Mouse (Mus musculus) right cerebral cortex, postnatal 10 days (tissue): ENCODE data around the gene Zfp326.
"Not testable (repeated sequence)": the region's sequence is repeated elsewhere in the genome, so short reads cannot be mapped to it uniquely, and the experiment has no call there.

ENCODE experiments used
- DNase-seq, 2 experiments: peaks; one replicate each; pipeline ENCODE4 v3.0.0; 2021; ENCODE audit warnings: low spot score in 2 of 2

Gene Zfp326

GRCm38 (mm10) chr5:105876068-105876924, at the start of gene Zfp326:
Gene Zfp326 (plus strand): TSS chr5:105876565.
- peak; percentile 91 to 93 for DNase-seq

GRCm38 (mm10) chr5:105826916-105827510, 49.4 kb upstream of the Zfp326 start:
- no peak for DNase-seq

- DNase-seq: no peak
Observed at GRCm38 (mm10) chr5:105828050-105828449, 48.3 kb upstream of the Zfp326 start.

- DNase-seq: no peak
Observed at GRCm38 (mm10) chr5:105829008-105829586, 47.3 kb upstream of the Zfp326 start.

- DNase-seq: no peak
Observed at GRCm38 (mm10) chr5:105832140-105832539, 44.2 kb upstream of the Zfp326 start.

- no peak for DNase-seq
Observed at GRCm38 (mm10) chr5:105833923-105834322, 42.4 kb upstream of the Zfp326 start.

GRCm38 (mm10) chr5:105836006-105836405, 40.4 kb upstream of the Zfp326 start:
- no peak for DNase-seq

GRCm38 (mm10) chr5:105839740-105840310, 36.5 kb upstream of the Zfp326 start:
- no peak for DNase-seq

- DNase-seq: no peak
Observed at GRCm38 (mm10) chr5:105844044-105844753, 32.2 kb upstream of the Zfp326 start.

- no peak for DNase-seq
Observed at GRCm38 (mm10) chr5:105845041-105845440, 31.3 kb upstream of the Zfp326 start.

GRCm38 (mm10) chr5:105847726-105848125, 28.6 kb upstream of the Zfp326 start:
- no peak for DNase-seq

GRCm38 (mm10) chr5:105849222-105849621, 27.1 kb upstream of the Zfp326 start:
- DNase-seq: no peak

- DNase-seq: no peak
Observed at GRCm38 (mm10) chr5:105849643-105850042, 26.7 kb upstream of the Zfp326 start.

- DNase-seq: no peak
Observed at GRCm38 (mm10) chr5:105853271-105853670, 23.1 kb upstream of the Zfp326 start.

- no peak for DNase-seq
Observed at GRCm38 (mm10) chr5:105857486-105857885, 18.9 kb upstream of the Zfp326 start.

- no peak for DNase-seq
Observed at GRCm38 (mm10) chr5:105858754-105859694, 17.3 kb upstream of the Zfp326 start.

- no peak for DNase-seq
Observed at GRCm38 (mm10) chr5:105859716-105860460, 16.5 kb upstream of the Zfp326 start.

- no peak for DNase-seq
Observed at GRCm38 (mm10) chr5:105860461-105860835, 15.9 kb upstream of the Zfp326 start.

- DNase-seq: no peak
Observed at GRCm38 (mm10) chr5:105861616-105862015, 14.7 kb upstream of the Zfp326 start.

GRCm38 (mm10) chr5:105865110-105865628, 11.2 kb upstream of the Zfp326 start:
- not testable (repeated sequence) for DNase-seq
